Mouse (Mus musculus): ENCODE measurements around the gene Gm42420. TPM values are rescaled to one million over a fixed set of nuclear protein-coding genes. Genes with fewer than 3 reads are reported as not detected.

The Gm42420 gene
- polyA plus RNA-seq, 1 experiment from 2014 or later = not detected

GRCm38 (mm10) chr6:39607365-39607764, 21.8 kb downstream of the Gm42420 start:
- H3K4me3 ChIP-seq (ENCODE audit: low read depth, low read length) = no peak overlapping the region
- no peak for ATAC-seq (replicated peaks; ENCODE audit: low FRiP score)
- no peak overlapping the region for H3K27ac ChIP-seq (ENCODE audit: low read depth, low read length)
- H3K4me2 ChIP-seq (ENCODE audit: low read depth, low read length, severe bottlenecking) = no peak overlapping the region
- WGBS = 80% methylated on average over 5 of the region's 5 CpGs
- no peaks in the 10 kb centered on the region; the same call in 1 of the 2 replicates for H3K36me3 ChIP-seq (ENCODE audit: control insufficient read depth, insufficient read depth, low read length)
- no peaks in the 10 kb centered on the region for H3K4me1 ChIP-seq (replicated peaks; ENCODE audit: control insufficient read depth, insufficient read depth, low read length)
- no peak overlapping the region for H3K9ac ChIP-seq (ENCODE audit: low read length)
- DNase-seq (ENCODE audit: low spot score) = no peak
- H3K27me3 ChIP-seq (ENCODE audit: control insufficient read depth, insufficient read depth, low read length) = no peaks in the 10 kb centered on the region
- H3K9me3 ChIP-seq (ENCODE audit: control insufficient read depth, low read length) = no peaks in the 10 kb centered on the region

- Histone ChIP-seq H3K36me3 (ENCODE audit: control insufficient read depth, insufficient read depth, low read length) (no peaks in the 10 kb centered on the region; the same call in 1 of the 2 replicates), H3K4me2 (ENCODE audit: low read depth, low read length, severe bottlenecking) (no peak overlapping the region), H3K9me3 (ENCODE audit: control insufficient read depth, low read length) (no peaks in the 10 kb centered on the region), H3K9ac (ENCODE audit: low read length) (no peak overlapping the region), H3K27me3 (ENCODE audit: control insufficient read depth, insufficient read depth, low read length) (no peaks in the 10 kb centered on the region), H3K27ac (ENCODE audit: low read depth, low read length) (no peak overlapping the region), H3K4me1 (replicated peaks; ENCODE audit: control insufficient read depth, insufficient read depth, low read length) (no peaks in the 10 kb centered on the region), H3K4me3 (ENCODE audit: low read depth, low read length) (no peak overlapping the region)
- no peak for DNase-seq (ENCODE audit: low spot score)
- ATAC-seq (replicated peaks; ENCODE audit: low FRiP score) = no peak
- WGBS = 72% methylated on average over 2 of the region's 2 CpGs
Observed at GRCm38 (mm10) chr6:39610207-39610606, 24.7 kb downstream of the Gm42420 start.

GRCm38 (mm10) chr6:39611296-39611695, 25.7 kb downstream of the Gm42420 start:
- no peaks in the 10 kb centered on the region for H3K4me1 ChIP-seq (replicated peaks; ENCODE audit: control insufficient read depth, insufficient read depth, low read length)
- no peak for ATAC-seq (replicated peaks; ENCODE audit: low FRiP score)

More at GRCm38 (mm10) chr6:39611296-39611695, 25.7 kb downstream of the Gm42420 start:
- no peak for DNase-seq (ENCODE audit: low spot score)
- no peak overlapping the region for H3K9ac ChIP-seq (ENCODE audit: low read length)
- H3K36me3 ChIP-seq (ENCODE audit: control insufficient read depth, insufficient read depth, low read length) = no peaks in the 10 kb centered on the region; the same call in 1 of the 2 replicates
- 97% methylated on average over 2 of the region's 2 CpGs for WGBS
- no peak overlapping the region for H3K27ac ChIP-seq (ENCODE audit: low read depth, low read length)
- no peak overlapping the region for H3K4me3 ChIP-seq (ENCODE audit: low read depth, low read length)
- no peaks in the 10 kb centered on the region for H3K9me3 ChIP-seq (ENCODE audit: control insufficient read depth, low read length)
- no peak overlapping the region for H3K4me2 ChIP-seq (ENCODE audit: low read depth, low read length, severe bottlenecking)
- no peaks in the 10 kb centered on the region for H3K27me3 ChIP-seq (ENCODE audit: control insufficient read depth, insufficient read depth, low read length)

Other genes starting within 250 kb of the Gm42420 start
- gene Slc37a3, start 208.1 kb upstream of the Gm42420 start, polyA plus RNA-seq (2014; fragmentation: Nextera tagmentation; extraction: Ambion mirVana) = 36.7 and 39.4 TPM in 2 replicates
- gene Rab19, start 204.6 kb upstream of the Gm42420 start, polyA plus RNA-seq (2014; fragmentation: Nextera tagmentation; extraction: Ambion mirVana) = 0.28 and 0.55 TPM in 2 replicates
- gene Mkrn1, start 165.3 kb upstream of the Gm42420 start, polyA plus RNA-seq (2014; fragmentation: Nextera tagmentation; extraction: Ambion mirVana) = 91.9 and 92.6 TPM in 2 replicates
- gene Dennd2a, start 27.9 kb upstream of the Gm42420 start, polyA plus RNA-seq (2014; fragmentation: Nextera tagmentation; extraction: Ambion mirVana) = 42.0 and 42.5 TPM in 2 replicates
- 23.2 and 26.6 TPM in 2 replicates for gene Adck2, start 11.9 kb upstream of the Gm42420 start, polyA plus RNA-seq (2014; fragmentation: Nextera tagmentation; extraction: Ambion mirVana)
- gene Ndufb2, start 6.8 kb downstream of the Gm42420 start, polyA plus RNA-seq (2014; fragmentation: Nextera tagmentation; extraction: Ambion mirVana) = 217 and 222 TPM in 2 replicates
- gene Braf, start 139.7 kb downstream of the Gm42420 start, polyA plus RNA-seq (2014; fragmentation: Nextera tagmentation; extraction: Ambion mirVana) = 21.0 and 26.0 TPM in 2 replicates
- 204 and 227 TPM in 2 replicates for gene Mrps33, start 225.2 kb downstream of the Gm42420 start, polyA plus RNA-seq (2014; fragmentation: Nextera tagmentation; extraction: Ambion mirVana)

Data from forebrain, embryonic 11.5 days (tissue).